Mouse (Mus musculus): ENCODE measurements around the gene Sos1.
"Not testable (repeated sequence)": the region's sequence is repeated elsewhere in the genome, so short reads cannot be mapped to it uniquely, and the experiment has no call there.

Sos1 gene

GRCm38 (mm10) chr17:80411182-80411581 is 69.1 kb downstream of the Sos1 start:
- DNase-seq: no peak

GRCm38 (mm10) chr17:80398243-80398642 is 82.0 kb downstream of the Sos1 start:
- no peak for DNase-seq

DNA sequence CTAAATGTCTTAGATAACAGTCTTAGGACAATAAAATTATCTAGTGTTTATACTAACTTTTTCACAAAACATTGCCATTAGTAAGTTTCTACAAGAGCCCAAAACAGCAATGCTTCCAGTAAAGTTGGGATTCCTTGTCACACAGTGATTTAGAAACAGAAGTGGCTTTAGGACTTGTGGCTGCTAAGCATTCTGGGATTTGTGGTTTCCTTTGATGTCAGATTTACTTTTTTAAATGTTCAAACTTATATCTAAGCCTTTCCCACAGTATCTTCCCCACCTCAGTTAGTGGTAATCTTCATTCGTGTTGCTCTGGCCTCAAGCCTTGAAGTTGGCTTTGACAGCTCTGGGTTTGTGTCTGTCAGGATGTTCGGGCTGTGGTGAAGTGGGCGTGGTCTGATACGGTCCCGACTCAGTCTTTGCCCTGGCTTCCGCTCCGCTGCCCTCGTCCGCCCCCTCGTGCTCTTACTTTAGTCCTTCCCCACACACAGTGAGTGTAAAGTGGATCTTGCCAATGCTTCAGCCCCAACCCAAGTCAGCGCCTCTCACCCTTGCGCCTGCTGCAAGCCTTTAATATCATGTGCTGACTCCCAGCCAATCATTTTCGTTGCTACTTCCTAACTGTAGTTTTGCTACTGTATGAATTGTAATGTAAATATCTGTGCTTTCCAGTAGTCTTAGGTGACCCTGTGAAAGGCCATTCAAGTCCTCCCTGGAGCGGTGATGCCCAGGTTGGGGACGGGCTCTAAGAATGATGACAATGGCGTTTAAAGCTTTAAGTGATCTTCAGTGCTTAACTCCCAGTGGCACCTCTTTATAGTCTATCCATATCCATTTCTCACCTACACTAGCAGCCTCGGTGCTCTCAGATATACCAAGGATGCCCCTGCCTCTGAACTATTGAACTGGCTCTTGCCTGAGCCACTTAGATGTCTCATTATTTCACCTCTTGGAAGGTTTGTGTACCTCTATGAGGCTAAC is 88.5 kb downstream of the Sos1 start:
- DNase-seq: peak; percentile 75

GRCm38 (mm10) chr17:80390024-80390423 is 90.2 kb downstream of the Sos1 start:
- DNase-seq: no peak

DNA sequence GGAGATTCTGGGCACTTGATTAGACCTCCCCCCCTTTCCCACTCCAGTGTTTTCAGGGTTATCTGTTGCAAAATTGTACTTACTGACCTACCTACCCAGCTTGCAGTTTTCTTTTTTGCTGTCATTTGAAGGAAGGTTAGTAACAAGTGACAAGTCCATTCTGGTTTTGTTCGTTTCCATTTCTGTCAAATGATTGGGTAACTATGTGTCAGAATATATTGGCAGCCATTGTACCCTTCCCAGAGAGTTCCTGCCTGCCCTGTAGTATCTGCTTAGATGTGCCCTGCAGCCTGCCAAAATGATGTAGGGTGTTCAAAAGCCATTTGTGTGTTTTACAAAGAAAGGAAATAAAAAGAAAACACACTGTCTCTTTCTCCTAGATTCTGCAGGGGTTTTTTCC is 94.6 kb downstream of the Sos1 start:
- DNase-seq: no peak

- not testable (repeated sequence) for DNase-seq
Measured at GRCm38 (mm10) chr17:80378386-80378785, 101.9 kb downstream of the Sos1 start.

DNA sequence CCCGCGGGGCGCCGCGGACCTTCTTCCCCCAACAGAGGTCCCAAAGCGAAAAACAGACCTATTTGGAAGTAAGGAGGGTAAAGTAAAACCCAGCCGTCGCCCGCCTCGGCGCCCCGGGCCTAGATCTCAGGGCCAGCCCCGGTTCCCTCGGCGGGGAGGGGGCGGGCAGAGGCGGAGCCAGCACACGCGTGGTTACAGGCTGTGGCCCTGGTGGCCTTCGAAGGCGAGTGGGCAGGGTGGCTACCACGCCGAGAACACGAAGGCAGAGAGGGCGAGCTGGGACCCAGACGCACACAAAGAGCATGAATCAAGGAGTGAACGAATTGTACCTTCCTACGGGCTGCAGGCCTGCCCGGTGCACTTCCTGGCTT is 106.5 kb downstream of the Sos1 start:
- no peak for DNase-seq

DNA sequence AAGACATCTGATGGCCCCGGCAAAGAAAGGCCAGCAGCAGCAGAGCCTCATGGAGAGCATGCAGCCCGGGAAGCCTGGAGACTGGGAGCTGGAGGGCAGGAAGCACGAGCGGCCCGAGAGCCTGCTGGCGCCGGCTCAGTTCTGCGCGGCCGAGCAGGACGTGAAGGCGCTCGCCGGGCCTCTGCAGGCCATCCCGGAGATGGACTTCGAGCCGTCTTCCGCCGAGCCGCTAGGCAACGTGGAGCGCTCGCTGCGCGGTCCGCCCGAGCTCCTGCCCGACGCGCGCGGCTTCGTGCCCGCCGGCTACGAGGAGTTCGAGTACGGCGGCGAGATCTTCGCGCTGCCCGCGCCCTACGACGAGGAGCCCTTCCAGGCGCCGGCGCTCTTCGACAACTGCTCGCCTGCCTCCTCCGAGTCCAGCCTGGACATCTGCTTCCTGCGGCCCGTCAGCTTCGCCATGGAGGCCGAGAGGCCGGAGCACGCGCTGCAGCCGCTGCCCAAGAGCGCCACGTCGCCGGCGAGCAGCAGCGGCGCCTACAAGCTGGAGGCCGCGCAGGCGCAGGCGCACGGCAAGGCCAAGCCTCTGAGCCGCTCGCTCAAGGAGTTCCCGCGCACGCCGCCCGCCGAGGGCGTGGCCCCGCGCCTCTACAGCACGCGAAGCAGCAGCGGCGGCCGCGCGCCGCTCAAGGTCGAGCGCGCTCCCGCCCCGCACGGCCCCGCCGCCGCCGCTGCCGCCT is 107.1 kb downstream of the Sos1 start, which contains the start of gene Gm10190:
Gene Gm10190 (minus strand): TSS at position 553 of the 737 bp plus-strand sequence.
- DNase-seq: peak; percentile 89

- DNase-seq: no peak
Measured at GRCm38 (mm10) chr17:80368606-80369005, 111.6 kb downstream of the Sos1 start.

- DNase-seq: no peak
Measured at GRCm38 (mm10) chr17:80367276-80367675, 113.0 kb downstream of the Sos1 start.

GRCm38 (mm10) chr17:80360245-80360644 is 120.0 kb downstream of the Sos1 start:
- no peak for DNase-seq

GRCm38 (mm10) chr17:80347234-80347633 is 133.0 kb downstream of the Sos1 start:
- no peak for DNase-seq

GRCm38 (mm10) chr17:80346591-80347125 is 133.6 kb downstream of the Sos1 start:
- DNase-seq: no peak

GRCm38 (mm10) chr17:80345277-80345676 is 135.0 kb downstream of the Sos1 start:
- DNase-seq: no peak
